Mouse (Mus musculus): ENCODE data around the gene Twnk.

- TF ChIP-seq EP300 (optimal IDR thresholded peaks at IDR 0.05) (no peak), CTCF (IDR thresholded peaks at IDR 0.05; ENCODE audit: low read depth) (no peak)
Measured at GRCm38 (mm10) chr19:45012219-45012618, 6.8 kb downstream of the Twnk start.
